Mouse (Mus musculus): ENCODE measurements around the gene Lifr. TPM values are rescaled to one million over a fixed set of nuclear protein-coding genes. Genes with fewer than 3 reads are reported as not detected.

The Lifr gene
- polyA plus RNA-seq, 1 experiment from 2014 or later, result 9.7 TPM

- H3K36me3 ChIP-seq (replicated peaks), result no peaks in the 10 kb centered on the region
- no peak for ATAC-seq (replicated peaks)
- no peak overlapping the region for H3K9ac ChIP-seq
- H3K4me2 ChIP-seq, result no peak overlapping the region
- H3K9me3 ChIP-seq, result no peaks in the 10 kb centered on the region
- H3K27me3 ChIP-seq (replicated peaks), result no peaks in the 10 kb centered on the region
- H3K4me3 ChIP-seq, result no peak overlapping the region
- H3K27ac ChIP-seq, result no peak overlapping the region
- H3K4me1 ChIP-seq, result peaks cover 9% of the 10 kb centered on the region; the same call in 1 of the 2 replicates
- 90% methylated on average over 9 of the region's 9 CpGs for WGBS
Observed at GRCm38 (mm10) chr15:7150591-7150990, 60.2 kb downstream of the Lifr start.

DNA sequence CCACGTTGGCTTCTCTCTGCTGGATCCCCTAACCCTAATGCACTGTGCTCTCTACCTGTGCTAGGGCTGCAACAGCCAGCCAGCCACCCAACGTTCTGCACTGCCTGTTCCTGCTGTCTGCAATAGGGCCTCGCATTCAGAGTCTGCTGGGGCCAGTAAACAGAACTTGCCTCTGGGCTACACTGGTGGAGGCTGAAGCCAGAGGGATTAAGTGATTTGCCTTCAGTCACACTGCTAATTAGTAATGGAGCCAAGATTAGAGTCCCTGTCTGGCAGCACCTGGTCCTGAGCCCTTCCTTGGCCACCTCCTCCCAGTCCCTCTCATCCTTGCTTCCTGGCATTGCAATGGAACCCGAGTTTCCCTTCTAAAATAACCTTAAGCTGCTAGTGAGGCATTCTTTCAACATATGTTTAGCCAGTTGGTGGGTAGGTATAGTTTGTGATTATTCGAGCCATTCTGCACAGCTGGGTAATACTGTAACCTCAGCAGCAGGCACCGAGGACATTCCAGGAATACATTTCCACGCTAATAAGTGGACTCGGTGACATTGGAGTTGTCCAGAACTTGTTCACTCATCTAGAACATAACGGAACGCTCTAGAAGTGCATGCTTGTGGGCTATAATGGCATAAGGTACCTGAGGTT lies 61.8 kb downstream of the Lifr start:
- ATAC-seq (replicated peaks), result peak; percentile 16; the same call in 1 of the 2 replicates
- WGBS, result 65% methylated on average over 10 of the region's 10 CpGs
- no peak overlapping the region for H3K9ac ChIP-seq
- no peak overlapping the region for H3K27ac ChIP-seq
- H3K27me3 ChIP-seq (replicated peaks), result no peaks in the 10 kb centered on the region
- H3K9me3 ChIP-seq, result no peaks in the 10 kb centered on the region
- no peak overlapping the region for H3K4me2 ChIP-seq
- no peak overlapping the region for H3K4me3 ChIP-seq
- peaks cover 9% of the 10 kb centered on the region; the same call in 1 of the 2 replicates for H3K4me1 ChIP-seq
- no peaks in the 10 kb centered on the region for H3K36me3 ChIP-seq (replicated peaks)

DNA sequence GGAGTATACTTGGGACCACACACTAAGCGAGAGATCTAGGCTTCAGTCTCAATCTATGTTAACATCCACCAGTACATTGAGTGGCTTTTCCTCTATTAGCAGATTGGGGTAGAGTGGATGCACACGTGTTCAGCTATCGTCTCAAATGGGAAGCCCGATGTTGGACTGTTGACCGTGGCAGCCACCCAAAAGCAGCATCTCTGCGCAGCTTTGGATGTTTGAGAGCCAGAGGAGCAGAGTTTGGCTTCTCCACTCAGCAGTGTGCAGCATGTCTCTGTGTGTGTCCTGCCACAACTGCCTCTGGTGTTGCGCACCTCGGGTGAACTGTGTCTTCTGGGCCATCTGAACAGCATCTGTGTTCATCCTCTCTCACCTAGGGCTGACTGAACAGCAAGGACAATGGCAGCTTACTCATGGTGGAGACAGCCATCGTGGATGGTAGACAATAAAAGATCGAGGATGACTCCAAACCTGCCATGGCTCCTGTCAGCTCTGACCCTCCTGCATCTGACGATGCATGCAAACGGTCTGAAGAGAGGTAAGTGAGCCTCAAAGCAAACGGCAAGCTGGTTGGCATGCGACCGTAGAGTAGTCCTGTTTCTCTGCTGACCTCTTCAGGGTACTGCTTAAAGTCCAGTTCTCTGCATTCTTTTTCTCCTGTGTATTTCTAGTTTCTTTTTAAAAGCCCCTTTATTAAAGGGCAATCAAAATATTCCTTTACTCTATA lies 63.8 kb downstream of the Lifr start:
- no peak overlapping the region for H3K9ac ChIP-seq
- 82% methylated on average over 15 of the region's 15 CpGs for WGBS
- H3K4me2 ChIP-seq, result no peak overlapping the region
- no peak overlapping the region for H3K27ac ChIP-seq
- H3K4me3 ChIP-seq, result no peak overlapping the region
- H3K36me3 ChIP-seq (replicated peaks), result no peaks in the 10 kb centered on the region
- H3K4me1 ChIP-seq, result peaks cover 9% of the 10 kb centered on the region; the same call in 1 of the 2 replicates
- no peak for ATAC-seq (replicated peaks)
- no peaks in the 10 kb centered on the region for H3K27me3 ChIP-seq (replicated peaks)
- no peaks in the 10 kb centered on the region for H3K9me3 ChIP-seq

DNA sequence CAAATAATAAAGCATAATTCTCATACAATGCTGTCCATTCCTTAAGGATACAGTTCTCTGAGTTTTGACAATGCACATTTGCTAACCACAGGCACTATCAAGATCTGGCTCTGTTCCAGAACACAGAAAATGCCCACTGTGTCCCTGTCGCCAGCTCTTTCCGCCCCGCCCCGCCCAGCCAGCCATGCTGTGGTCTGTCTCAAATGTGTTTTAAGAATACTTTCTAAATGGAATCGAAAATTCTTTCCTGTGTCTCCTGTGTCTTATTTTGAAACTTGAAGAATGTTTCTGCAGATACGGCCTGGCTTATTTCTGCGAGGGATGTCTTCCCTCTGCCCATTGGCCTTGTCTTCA lies 64.3 kb downstream of the Lifr start:
- Histone ChIP-seq H3K4me1 (peaks cover 9% of the 10 kb centered on the region; the same call in 1 of the 2 replicates), H3K27ac (no peak overlapping the region), H3K27me3 (replicated peaks) (no peaks in the 10 kb centered on the region), H3K36me3 (replicated peaks) (no peaks in the 10 kb centered on the region), H3K4me2 (no peak overlapping the region), H3K9ac (no peak overlapping the region), H3K9me3 (no peaks in the 10 kb centered on the region), H3K4me3 (no peak overlapping the region)
- 64% methylated on average over 7 of the region's 7 CpGs for WGBS
- no peak for ATAC-seq (replicated peaks)

DNA sequence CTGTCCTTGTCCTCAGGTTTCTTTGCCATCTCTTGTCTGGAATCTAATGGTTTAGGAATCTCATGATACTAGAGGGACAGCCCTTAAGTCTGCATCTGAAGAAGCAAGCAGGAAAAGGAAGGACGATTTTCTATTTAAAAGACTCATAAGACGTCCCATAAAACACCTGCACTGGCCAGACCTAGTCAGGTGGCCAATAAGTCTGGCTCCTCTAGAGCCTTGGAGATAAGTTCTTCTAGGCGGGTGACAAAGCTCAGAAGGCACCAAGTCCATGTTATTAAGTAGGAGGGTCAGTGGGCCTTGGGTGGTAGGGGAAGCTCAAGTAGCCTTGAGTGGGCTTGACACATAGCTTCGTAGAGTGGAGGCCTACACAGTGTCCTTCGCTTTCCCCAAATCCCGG lies 67.2 kb downstream of the Lifr start:
- no peaks in the 10 kb centered on the region for H3K9me3 ChIP-seq
- no peak overlapping the region for H3K9ac ChIP-seq
- no peak overlapping the region for H3K27ac ChIP-seq
- 0 out of 2 replicates have a peak, but pooled peaks cover 3% of the 10 kb centered on the region for H3K4me1 ChIP-seq
- H3K4me3 ChIP-seq, result no peak overlapping the region
- no peaks in the 10 kb centered on the region for H3K27me3 ChIP-seq (replicated peaks)
- no peak overlapping the region for H3K4me2 ChIP-seq
- H3K36me3 ChIP-seq (replicated peaks), result no peaks in the 10 kb centered on the region
- WGBS, result 96% methylated on average over 6 of the region's 6 CpGs
- ATAC-seq (replicated peaks), result no peak

GRCm38 (mm10) chr15:7159869-7160268 lies 69.5 kb downstream of the Lifr start:
- Histone ChIP-seq H3K4me3 (no peak overlapping the region), H3K9me3 (no peaks in the 10 kb centered on the region), H3K4me2 (no peak overlapping the region), H3K27ac (no peak overlapping the region), H3K4me1 (0 out of 2 replicates have a peak, but pooled peaks cover under 1% of the 10 kb centered on the region), H3K27me3 (replicated peaks) (no peaks in the 10 kb centered on the region), H3K9ac (no peak overlapping the region), H3K36me3 (replicated peaks) (no peaks in the 10 kb centered on the region)
- 91% methylated on average over 9 of the region's 9 CpGs for WGBS
- no peak for ATAC-seq (replicated peaks)

DNA sequence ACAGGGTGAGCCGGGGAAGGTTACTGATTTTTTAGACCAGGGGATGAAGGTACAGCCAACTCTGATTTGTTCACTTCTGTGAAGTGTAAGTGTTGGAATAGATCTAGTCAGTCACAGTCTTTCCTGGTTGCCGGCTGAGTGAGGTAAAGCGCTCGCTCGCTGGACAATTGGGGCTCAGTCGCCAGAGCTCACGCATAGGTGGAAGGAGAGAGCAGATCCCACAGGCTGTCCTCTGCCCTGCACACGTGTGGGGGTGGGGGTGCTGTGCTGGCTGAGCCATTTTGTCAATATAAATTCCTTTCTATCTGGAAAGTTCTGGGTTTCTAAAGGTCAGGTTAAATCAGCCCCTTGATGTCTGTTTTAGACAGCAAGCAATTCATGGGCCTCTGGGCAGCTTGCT lies 69.9 kb downstream of the Lifr start:
- H3K4me3 ChIP-seq, result no peak overlapping the region
- no peak overlapping the region for H3K27ac ChIP-seq
- H3K27me3 ChIP-seq (replicated peaks), result no peaks in the 10 kb centered on the region
- H3K36me3 ChIP-seq (replicated peaks), result no peaks in the 10 kb centered on the region
- ATAC-seq (replicated peaks), result 0 out of 2 replicates have a peak, but pooled peaks have one; percentile 54
- WGBS, result 88% methylated on average over 8 of the region's 8 CpGs
- no peaks in the 10 kb centered on the region for H3K9me3 ChIP-seq
- H3K9ac ChIP-seq, result no peak overlapping the region
- H3K4me2 ChIP-seq, result no peak overlapping the region
- no peaks in the 10 kb centered on the region for H3K4me1 ChIP-seq

DNA sequence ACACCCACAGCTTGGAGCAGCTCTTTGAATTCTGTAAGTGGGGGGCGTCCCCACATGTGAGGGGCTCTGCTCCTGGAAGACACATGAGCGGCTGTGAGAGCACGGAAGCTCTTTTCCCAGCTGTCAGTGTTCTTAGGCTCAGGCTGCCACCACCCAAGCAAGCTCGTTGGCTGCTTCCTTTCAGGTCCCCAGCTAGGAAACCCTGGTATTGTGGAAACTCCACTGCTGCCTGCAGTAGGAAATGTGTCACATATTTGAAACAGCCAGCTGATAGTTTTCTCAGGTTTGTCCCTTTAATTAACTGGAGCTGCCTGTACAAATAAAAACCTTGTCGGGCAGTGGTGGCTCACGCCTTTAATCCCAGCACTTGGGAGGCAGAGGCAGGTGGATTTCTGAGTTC lies 73.4 kb downstream of the Lifr start:
- H3K4me1 ChIP-seq, result no peaks in the 10 kb centered on the region
- no peaks in the 10 kb centered on the region for H3K36me3 ChIP-seq (replicated peaks)
- ATAC-seq (replicated peaks), result no peak
- WGBS, result 73% methylated on average over 6 of the region's 6 CpGs
- no peak overlapping the region for H3K4me3 ChIP-seq
- no peaks in the 10 kb centered on the region for H3K9me3 ChIP-seq
- no peak overlapping the region for H3K9ac ChIP-seq
- H3K27ac ChIP-seq, result no peak overlapping the region
- no peaks in the 10 kb centered on the region for H3K27me3 ChIP-seq (replicated peaks)
- no peak overlapping the region for H3K4me2 ChIP-seq

DNA sequence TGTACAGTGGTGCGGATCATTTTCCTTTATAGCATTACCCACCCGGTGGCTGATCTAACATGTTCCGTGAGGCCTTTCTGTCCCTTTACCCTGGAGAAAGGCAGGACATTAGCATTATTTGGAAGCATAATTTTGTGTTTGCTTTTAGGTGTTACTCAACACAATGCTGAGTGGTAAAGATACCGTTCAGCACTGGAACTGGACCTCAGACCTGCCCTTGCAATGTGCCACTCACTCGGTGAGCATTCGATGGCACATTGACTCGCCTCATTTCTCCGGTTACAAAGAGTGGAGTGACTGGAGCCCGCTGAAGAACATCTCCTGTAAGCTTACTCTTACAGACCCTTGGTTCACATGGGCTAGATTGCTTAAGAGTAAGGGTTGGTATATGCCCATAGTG lies 76.3 kb downstream of the Lifr start:
- no peaks in the 10 kb centered on the region for H3K9me3 ChIP-seq
- 93% methylated on average over 9 of the region's 9 CpGs for WGBS
- H3K4me1 ChIP-seq, result no peaks in the 10 kb centered on the region
- no peak overlapping the region for H3K4me2 ChIP-seq
- no peak for ATAC-seq (replicated peaks)
- no peak overlapping the region for H3K27ac ChIP-seq
- no peaks in the 10 kb centered on the region for H3K36me3 ChIP-seq (replicated peaks)
- no peaks in the 10 kb centered on the region for H3K27me3 ChIP-seq (replicated peaks)
- no peak overlapping the region for H3K9ac ChIP-seq
- no peak overlapping the region for H3K4me3 ChIP-seq

DNA sequence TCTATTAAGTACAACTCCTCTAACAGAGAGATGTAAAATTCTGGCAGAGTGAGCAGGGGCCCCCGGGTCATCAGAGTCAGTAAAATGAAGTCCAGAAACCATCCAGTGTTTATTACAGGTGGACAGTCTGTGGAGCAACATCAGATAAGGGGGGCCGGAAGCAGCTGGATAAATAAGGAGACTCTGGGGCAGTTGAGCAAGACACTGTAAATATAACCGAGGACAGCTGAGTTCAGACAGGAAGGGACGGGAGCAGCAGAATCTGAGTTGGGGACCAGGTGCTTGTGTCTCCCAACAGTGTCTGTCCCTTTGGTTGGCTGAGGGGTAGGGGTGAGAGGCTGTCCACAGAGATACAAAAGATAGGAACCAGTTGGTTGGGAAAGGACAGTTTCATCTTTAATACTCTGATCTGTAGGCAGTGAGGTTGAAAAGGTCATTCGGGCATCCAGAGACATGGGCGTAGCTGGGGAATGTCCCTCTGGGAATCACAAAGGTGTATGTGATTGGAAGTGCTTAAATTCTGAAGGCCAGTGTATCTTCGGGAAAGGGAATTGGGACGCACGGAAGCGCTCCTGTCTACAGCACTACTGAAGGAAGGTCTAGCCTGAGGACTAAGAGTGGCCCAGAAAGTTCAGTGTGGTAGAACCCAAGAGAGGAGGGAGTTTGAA lies 77.0 kb downstream of the Lifr start:
- H3K9me3 ChIP-seq, result no peaks in the 10 kb centered on the region
- ATAC-seq (replicated peaks), result no peak
- no peak overlapping the region for H3K4me3 ChIP-seq
- H3K27ac ChIP-seq, result no peak overlapping the region
- 94% methylated on average over 10 of the region's 10 CpGs for WGBS
- no peaks in the 10 kb centered on the region for H3K36me3 ChIP-seq (replicated peaks)
- H3K4me2 ChIP-seq, result no peak overlapping the region
- no peaks in the 10 kb centered on the region for H3K4me1 ChIP-seq
- H3K9ac ChIP-seq, result no peak overlapping the region
- H3K27me3 ChIP-seq (replicated peaks), result no peaks in the 10 kb centered on the region

- Histone ChIP-seq H3K36me3 (replicated peaks) (no peaks in the 10 kb centered on the region), H3K4me2 (no peak overlapping the region), H3K9ac (no peak overlapping the region), H3K4me1 (no peaks in the 10 kb centered on the region), H3K9me3 (no peaks in the 10 kb centered on the region), H3K27ac (no peak overlapping the region), H3K4me3 (no peak overlapping the region), H3K27me3 (replicated peaks) (no peaks in the 10 kb centered on the region)
- no peak for ATAC-seq (replicated peaks)
- 73% methylated on average over 11 of the region's 11 CpGs for WGBS
Observed at GRCm38 (mm10) chr15:7167906-7168532, 77.6 kb downstream of the Lifr start.

- Histone ChIP-seq H3K9me3 (no peaks in the 10 kb centered on the region), H3K27me3 (replicated peaks) (no peaks in the 10 kb centered on the region), H3K36me3 (replicated peaks) (no peaks in the 10 kb centered on the region), H3K4me1 (no peaks in the 10 kb centered on the region), H3K4me3 (no peak overlapping the region), H3K4me2 (no peak overlapping the region), H3K27ac (no peak overlapping the region), H3K9ac (no peak overlapping the region)
- no peak for ATAC-seq (replicated peaks)
- WGBS, result 63% methylated on average over 2 of the region's 2 CpGs
Observed at GRCm38 (mm10) chr15:7172875-7173274, 82.5 kb downstream of the Lifr start.

Data from midbrain, embryonic 15.5 days (tissue).